Mouse (Mus musculus): Measurements from ENCODE around the gene Nos1ap. TPM values are rescaled to one million over a fixed set of nuclear protein-coding genes. Genes with fewer than 3 reads are reported as not detected.

The Nos1ap gene
- polyA plus RNA-seq (2015; fragmentation: Nextera tagmentation; extraction: Ambion mirVana): 1.4 and 1.5 TPM in 2 replicates

GRCm38 (mm10) chr1:170589219-170590040, at the start of gene Nos1ap:
TSS of gene Nos1ap (minus strand) at chr1:170589861.

GRCm38 (mm10) chr1:170308503-170308902, 281.2 kb downstream of the Nos1ap start, which contains the start of gene Spata46:
TSS of gene Spata46 (plus strand) at chr1:170308803.

GRCm38 (mm10) chr1:170306232-170306631, 283.4 kb downstream of the Nos1ap start, which contains the start of gene Gm7694:
TSS of gene Gm7694 (minus strand) at chr1:170306332.

GRCm38 (mm10) chr1:170277016-170277415, 312.6 kb downstream of the Nos1ap start, which contains the start of gene Sh2d1b1:
TSS of gene Sh2d1b1 (plus strand) at chr1:170277320.

Other genes starting within 250 kb of the Nos1ap start
- gene Olfml2b, start 54.7 kb upstream of the Nos1ap start, polyA plus RNA-seq (2015; fragmentation: Nextera tagmentation; extraction: Ambion mirVana): 21.7 and 29.4 TPM in 2 replicates